Mouse (Mus musculus): ENCODE measurements around the gene Atp6v0e2. TPM values are rescaled to one million over a fixed set of nuclear protein-coding genes. Genes with fewer than 3 reads are reported as not detected.

Atp6v0e2 gene
- polyA plus RNA-seq, 1 experiment from 2014 or later: 1.2 TPM

DNA sequence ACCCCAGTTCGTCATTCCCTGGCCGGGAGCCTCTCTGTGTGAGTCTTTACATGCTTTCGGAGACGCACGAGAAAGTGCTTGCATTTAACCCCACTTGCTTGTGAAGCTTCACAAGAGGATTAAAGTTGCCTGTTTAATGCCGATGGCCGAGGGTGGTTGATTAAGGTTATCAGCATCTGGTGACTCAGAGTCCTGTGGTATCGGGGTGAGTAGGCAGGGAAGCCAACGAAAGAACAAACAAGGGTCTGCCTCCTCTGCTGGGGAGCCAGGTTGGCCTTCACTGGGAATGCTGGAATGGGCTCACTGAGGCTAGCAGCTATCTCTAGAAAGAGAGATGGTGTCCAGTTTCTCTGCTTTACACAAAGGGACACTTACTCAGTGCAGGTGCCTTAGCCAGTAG lies 9.5 kb upstream of the Atp6v0e2 start:
- TF ChIP-seq CTCF (IDR thresholded peaks at IDR 0.05; ENCODE audit: low read depth) (no peak), EP300 (IDR thresholded peaks at IDR 0.05; ENCODE audit: low read depth) (no peak)
- WGBS (ENCODE audit: insufficient replicate concordance): 75% methylated on average over 9 of the region's 9 CpGs
- H3K9ac ChIP-seq (replicated peaks): no peak overlapping the region

DNA sequence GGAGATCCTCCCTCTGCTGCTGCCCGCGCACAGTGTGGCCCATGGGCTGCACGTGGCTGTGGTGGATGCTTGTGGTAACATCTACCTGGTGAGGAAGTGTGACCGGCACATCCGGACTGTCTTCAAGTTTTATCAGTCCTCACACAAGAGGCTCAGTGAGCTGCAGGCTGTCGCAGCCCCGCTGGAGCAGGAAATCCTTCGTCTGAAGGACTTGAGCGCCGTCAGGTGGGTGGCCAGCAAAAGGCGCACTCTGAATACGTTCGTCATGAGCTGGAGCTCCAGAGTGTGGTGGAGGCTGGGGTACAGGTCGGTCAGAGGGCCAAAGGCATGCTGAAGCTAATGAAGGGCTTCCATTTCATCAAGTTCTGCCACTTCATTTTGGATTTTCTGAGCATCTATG lies 8.2 kb upstream of the Atp6v0e2 start:
- Histone ChIP-seq H3K27ac (ENCODE audit: low read depth) (no peak overlapping the region), H3K4me1 (ENCODE audit: insufficient read depth) (no peaks in the 10 kb centered on the region), H3K36me3 (replicated peaks; ENCODE audit: insufficient read depth, low read length) (no peaks in the 10 kb centered on the region), H3K9me3 (ENCODE audit: low read length) (no peaks in the 10 kb centered on the region), H3K4me2 (ENCODE audit: low read depth, low read length) (no peak overlapping the region), H3K4me3 (ENCODE audit: low read depth, low read length) (no peak overlapping the region), H3K27me3 (ENCODE audit: insufficient read depth, low read length) (no peaks in the 10 kb centered on the region), H3K9ac (replicated peaks) (no peak overlapping the region)
- WGBS (ENCODE audit: insufficient replicate concordance): 46% methylated on average over 14 of the region's 14 CpGs
- TF ChIP-seq EP300 (IDR thresholded peaks at IDR 0.05; ENCODE audit: low read depth): no peak
- TF ChIP-seq CTCF (IDR thresholded peaks at IDR 0.05; ENCODE audit: low read depth): peak; percentile 36; the same call in 1 of the 2 replicates
- DNase-seq (no peak), ATAC-seq (no peak)

More for the DNA sequence above, 9.5 kb upstream of the Atp6v0e2 start:
- H3K9me3 ChIP-seq (ENCODE audit: low read length): no peaks in the 10 kb centered on the region
- H3K4me1 ChIP-seq (ENCODE audit: insufficient read depth): no peaks in the 10 kb centered on the region
- DNase-seq (no peak), ATAC-seq (no peak)
- no peak overlapping the region for H3K4me3 ChIP-seq (ENCODE audit: low read depth, low read length)
- no peaks in the 10 kb centered on the region for H3K36me3 ChIP-seq (replicated peaks; ENCODE audit: insufficient read depth, low read length)
- H3K27me3 ChIP-seq (ENCODE audit: insufficient read depth, low read length): no peaks in the 10 kb centered on the region
- H3K27ac ChIP-seq (ENCODE audit: low read depth): no peak overlapping the region
- H3K4me2 ChIP-seq (ENCODE audit: low read depth, low read length): no peak overlapping the region

DNA sequence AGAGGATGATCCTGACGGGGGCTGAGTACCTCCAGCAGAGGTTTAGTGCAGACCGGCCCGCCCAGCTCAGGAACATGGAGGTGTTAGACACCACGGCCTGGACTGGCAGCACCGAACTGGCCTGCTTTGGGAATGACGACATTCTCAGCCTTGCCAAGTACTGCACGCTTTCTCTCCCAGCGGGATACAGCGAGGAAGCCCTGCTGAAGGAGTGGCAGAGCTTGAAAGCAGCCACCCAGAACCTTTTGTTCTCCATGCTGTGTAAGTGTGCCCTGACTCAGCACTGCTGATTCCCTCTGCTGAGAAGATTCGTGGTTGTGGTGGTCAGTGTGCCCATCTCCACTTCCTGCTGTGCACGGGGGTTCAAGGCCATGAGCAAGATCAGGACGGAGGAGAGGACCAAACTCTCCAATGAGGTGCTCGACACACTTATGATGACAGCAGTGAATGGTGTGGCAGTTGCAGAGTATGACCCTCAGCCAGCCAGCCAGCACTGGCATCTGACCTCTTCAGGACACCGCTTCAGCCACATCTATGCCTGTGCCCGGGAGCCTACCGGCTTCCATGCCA lies 7.5 kb upstream of the Atp6v0e2 start:
- no peak for ATAC-seq
- no peak for DNase-seq
- Histone ChIP-seq H3K9me3 (ENCODE audit: low read length) (no peaks in the 10 kb centered on the region), H3K9ac (replicated peaks) (no peak overlapping the region), H3K4me1 (ENCODE audit: insufficient read depth) (no peaks in the 10 kb centered on the region), H3K4me3 (ENCODE audit: low read depth, low read length) (no peak overlapping the region), H3K36me3 (replicated peaks; ENCODE audit: insufficient read depth, low read length) (no peaks in the 10 kb centered on the region), H3K27me3 (ENCODE audit: insufficient read depth, low read length) (no peaks in the 10 kb centered on the region), H3K4me2 (ENCODE audit: low read depth, low read length) (no peak overlapping the region), H3K27ac (ENCODE audit: low read depth) (no peak overlapping the region)
- WGBS (ENCODE audit: insufficient replicate concordance): 67% methylated on average over 16 of the region's 16 CpGs
- TF ChIP-seq EP300 (IDR thresholded peaks at IDR 0.05; ENCODE audit: low read depth) (no peak), CTCF (IDR thresholded peaks at IDR 0.05; ENCODE audit: low read depth) (no peak)

DNA sequence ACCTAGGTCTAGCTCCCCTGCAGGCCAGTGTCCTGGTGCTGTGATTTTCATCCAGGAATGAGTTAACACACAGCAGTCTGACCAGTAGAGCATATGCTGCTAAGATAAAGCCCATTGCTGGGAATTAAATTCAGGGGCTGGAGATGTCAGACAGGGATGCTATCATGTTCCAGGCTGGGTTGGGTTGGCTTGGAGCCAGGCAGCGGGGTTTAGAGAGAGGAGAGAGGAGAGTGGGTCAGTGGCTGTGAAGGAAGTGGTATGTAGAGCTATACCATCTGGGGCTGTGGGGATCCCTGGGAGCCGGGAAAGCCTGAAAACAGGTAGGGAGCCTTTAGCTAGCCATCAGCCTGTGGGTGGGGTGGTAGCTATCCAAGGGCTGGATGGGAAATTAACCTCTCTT lies 6.6 kb upstream of the Atp6v0e2 start:
- ATAC-seq: no peak
- 63% methylated on average over 2 of the region's 2 CpGs for WGBS (ENCODE audit: insufficient replicate concordance)

DNA sequence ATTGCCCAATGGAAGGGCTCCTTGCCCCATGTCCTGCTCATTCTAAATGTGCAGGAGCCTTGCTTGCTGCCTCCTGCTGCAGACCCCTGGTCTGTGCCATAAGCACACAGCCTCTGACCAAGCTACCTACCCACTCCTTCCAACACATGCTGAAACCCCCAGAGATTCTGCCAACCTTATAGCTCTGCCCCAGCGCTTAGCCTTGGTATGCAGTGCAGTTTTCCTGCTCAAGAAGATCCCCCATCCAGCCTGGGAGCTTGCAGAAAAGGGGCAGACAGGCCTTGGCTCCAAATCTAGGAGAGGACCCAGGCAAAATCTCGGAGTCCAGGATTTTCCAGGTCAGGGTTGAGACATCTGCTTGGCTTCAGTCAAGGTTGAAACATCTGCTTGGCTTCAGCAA lies 3.9 kb upstream of the Atp6v0e2 start:
- no peak overlapping the region for H3K4me2 ChIP-seq (ENCODE audit: low read depth, low read length)
- no peak overlapping the region for H3K27ac ChIP-seq (ENCODE audit: low read depth)
- H3K36me3 ChIP-seq (replicated peaks; ENCODE audit: insufficient read depth, low read length): no peaks in the 10 kb centered on the region
- 63% methylated on average over 2 of the region's 2 CpGs for WGBS (ENCODE audit: insufficient replicate concordance)
- no peaks in the 10 kb centered on the region for H3K4me1 ChIP-seq (ENCODE audit: insufficient read depth)
- H3K4me3 ChIP-seq (ENCODE audit: low read depth, low read length): no peak overlapping the region
- ATAC-seq (no peak), DNase-seq (no peak)
- no peaks in the 10 kb centered on the region for H3K9me3 ChIP-seq (ENCODE audit: low read length)
- H3K9ac ChIP-seq (replicated peaks): no peak overlapping the region
- H3K27me3 ChIP-seq (ENCODE audit: insufficient read depth, low read length): no peaks in the 10 kb centered on the region
- TF ChIP-seq CTCF (IDR thresholded peaks at IDR 0.05; ENCODE audit: low read depth) (no peak), EP300 (IDR thresholded peaks at IDR 0.05; ENCODE audit: low read depth) (no peak)

More for the DNA sequence above, 6.6 kb upstream of the Atp6v0e2 start:
- no peaks in the 10 kb centered on the region for H3K36me3 ChIP-seq (replicated peaks; ENCODE audit: insufficient read depth, low read length)
- TF ChIP-seq EP300 (IDR thresholded peaks at IDR 0.05; ENCODE audit: low read depth) (no peak), CTCF (IDR thresholded peaks at IDR 0.05; ENCODE audit: low read depth) (no peak)
- H3K9ac ChIP-seq (replicated peaks): no peak overlapping the region
- H3K9me3 ChIP-seq (ENCODE audit: low read length): no peaks in the 10 kb centered on the region
- H3K4me2 ChIP-seq (ENCODE audit: low read depth, low read length): no peak overlapping the region
- H3K27ac ChIP-seq (ENCODE audit: low read depth): no peak overlapping the region
- no peaks in the 10 kb centered on the region for H3K27me3 ChIP-seq (ENCODE audit: insufficient read depth, low read length)
- H3K4me3 ChIP-seq (ENCODE audit: low read depth, low read length): no peak overlapping the region
- H3K4me1 ChIP-seq (ENCODE audit: insufficient read depth): no peaks in the 10 kb centered on the region
- DNase-seq: no peak

DNA sequence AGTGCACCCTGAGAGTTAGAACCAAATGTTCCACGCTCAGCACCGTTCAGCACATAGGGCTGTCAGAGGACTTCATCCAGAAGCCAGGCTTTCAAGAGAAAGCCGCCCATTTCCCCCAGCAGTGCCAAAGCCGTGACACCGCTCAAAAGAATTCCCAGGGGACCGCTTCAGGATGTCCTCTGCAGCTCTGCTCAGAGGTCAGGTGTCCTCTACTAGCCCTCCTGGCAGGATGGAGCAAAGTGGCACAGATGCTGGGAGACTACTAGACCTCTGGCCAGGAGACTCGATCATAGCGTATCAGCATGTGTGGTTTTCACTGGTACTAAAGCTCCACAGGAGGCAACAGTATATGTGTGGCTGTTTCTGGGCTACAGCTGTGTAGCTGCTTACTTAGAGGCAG lies 2.5 kb upstream of the Atp6v0e2 start:
- H3K36me3 ChIP-seq (replicated peaks; ENCODE audit: insufficient read depth, low read length): no peaks in the 10 kb centered on the region
- no peaks in the 10 kb centered on the region for H3K4me1 ChIP-seq (ENCODE audit: insufficient read depth)
- DNase-seq: no peak
- no peaks in the 10 kb centered on the region for H3K27me3 ChIP-seq (ENCODE audit: insufficient read depth, low read length)
- H3K9ac ChIP-seq (replicated peaks): no peak overlapping the region
- no peak overlapping the region for H3K4me2 ChIP-seq (ENCODE audit: low read depth, low read length)
- 69% methylated on average over 8 of the region's 8 CpGs for WGBS (ENCODE audit: insufficient replicate concordance)
- no peak overlapping the region for H3K4me3 ChIP-seq (ENCODE audit: low read depth, low read length)
- no peak for ATAC-seq
- no peaks in the 10 kb centered on the region for H3K9me3 ChIP-seq (ENCODE audit: low read length)
- TF ChIP-seq CTCF (IDR thresholded peaks at IDR 0.05; ENCODE audit: low read depth): no peak
- TF ChIP-seq EP300 (IDR thresholded peaks at IDR 0.05; ENCODE audit: low read depth): no peak
- H3K27ac ChIP-seq (ENCODE audit: low read depth): no peak overlapping the region

DNA sequence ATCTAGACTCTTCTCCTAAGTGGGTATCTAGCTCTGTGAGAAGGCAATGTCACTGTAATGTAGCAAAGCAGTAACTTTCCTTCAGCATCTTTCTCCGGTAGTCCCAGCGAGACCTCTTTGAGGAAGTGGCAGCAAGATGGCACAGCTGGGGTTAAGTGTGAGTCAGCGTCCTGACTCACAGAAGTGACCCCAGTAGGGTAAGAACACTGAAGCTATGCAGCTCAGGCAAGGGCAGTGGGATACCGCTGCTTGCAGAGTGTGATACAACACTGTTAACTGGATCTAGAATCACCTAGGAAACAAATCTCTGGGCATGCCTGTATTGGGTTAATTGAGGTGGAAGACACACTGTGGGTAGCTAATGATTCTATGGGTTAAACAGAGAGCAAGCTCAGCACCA lies 1.3 kb upstream of the Atp6v0e2 start:
- H3K27me3 ChIP-seq (ENCODE audit: insufficient read depth, low read length): no peaks in the 10 kb centered on the region
- H3K36me3 ChIP-seq (replicated peaks; ENCODE audit: insufficient read depth, low read length): no peaks in the 10 kb centered on the region
- H3K9ac ChIP-seq (replicated peaks): no peak overlapping the region
- no peak overlapping the region for H3K4me3 ChIP-seq (ENCODE audit: low read depth, low read length)
- 33% methylated on average over 4 of the region's 4 CpGs for WGBS (ENCODE audit: insufficient replicate concordance)
- DNase-seq (no peak), ATAC-seq (no peak)
- H3K9me3 ChIP-seq (ENCODE audit: low read length): no peaks in the 10 kb centered on the region
- no peak overlapping the region for H3K4me2 ChIP-seq (ENCODE audit: low read depth, low read length)
- TF ChIP-seq EP300 (IDR thresholded peaks at IDR 0.05; ENCODE audit: low read depth) (no peak), CTCF (IDR thresholded peaks at IDR 0.05; ENCODE audit: low read depth) (no peak)
- H3K27ac ChIP-seq (ENCODE audit: low read depth): no peak overlapping the region
- H3K4me1 ChIP-seq (ENCODE audit: insufficient read depth): no peaks in the 10 kb centered on the region
